Mouse (Mus musculus): Measurements from ENCODE around the gene Iqschfp.

DNA sequence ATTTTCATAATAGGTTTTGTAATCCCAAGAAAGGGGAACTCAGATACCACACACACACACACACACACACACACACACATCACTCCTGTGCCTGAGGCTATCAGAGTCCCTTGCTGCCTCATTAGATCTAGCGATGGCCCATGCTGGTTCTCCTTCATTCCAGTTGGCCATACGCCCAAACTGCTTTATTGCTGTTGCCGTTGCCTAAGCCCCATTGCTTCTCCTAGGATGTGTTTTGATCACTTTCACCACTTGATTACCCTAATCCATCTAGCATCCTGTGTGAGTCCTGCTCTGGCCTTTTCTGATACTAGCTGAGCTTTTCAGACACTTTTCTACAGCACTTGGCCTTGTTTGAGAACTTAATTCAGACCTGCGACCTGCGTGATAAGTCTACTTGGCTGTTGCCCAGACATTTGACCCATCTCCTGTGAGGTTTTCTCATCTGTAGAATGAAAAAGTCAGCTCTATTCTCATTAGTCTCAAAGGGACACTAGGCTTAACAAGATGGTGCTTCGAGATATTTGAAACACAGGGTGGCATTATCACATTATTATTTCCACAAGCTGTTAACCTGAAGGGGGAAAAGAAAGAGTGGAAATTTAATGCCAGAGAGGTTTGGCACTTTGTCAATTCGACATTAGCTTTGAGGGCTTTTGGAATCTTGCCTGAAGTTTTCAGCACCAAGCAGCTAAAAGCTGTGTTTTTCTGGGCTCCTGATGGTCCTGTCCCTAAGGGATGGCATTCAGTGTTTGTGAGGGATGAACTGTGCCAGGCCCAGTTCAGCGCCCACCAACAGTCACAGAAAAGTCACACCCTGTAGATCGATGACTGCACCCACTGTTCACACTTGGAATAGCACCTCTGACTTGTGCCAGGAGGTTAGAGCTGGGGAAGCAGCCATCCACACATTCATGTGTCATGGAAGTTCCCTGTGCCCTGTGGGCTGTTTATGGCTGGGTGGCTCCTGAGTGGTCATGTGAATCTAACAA, 179.7 kb downstream of the Iqschfp start:
- TF ChIP-seq CTCF (IDR thresholded peaks at IDR 0.05; ENCODE audit: control insufficient read depth, insufficient read depth, insufficient replicate concordance, low read depth, low read length) = no peak
- no peak for TF ChIP-seq POLR2A (IDR thresholded peaks at IDR 0.05; ENCODE audit: control insufficient read depth, low read depth, low read length)
